Mouse (Mus musculus) urinary bladder, postnatal 36 days (tissue): ENCODE results near the gene Olfr1167.
"Not testable (repeated sequence)": the region's sequence is repeated elsewhere in the genome, so short reads cannot be mapped to it uniquely, and the experiment has no call there.

ENCODE experiments used
- DNase-seq, 2 experiments: peaks; one replicate each; pipeline ENCODE4 v3.0.0; 2022; ENCODE audit warnings: low spot score in 2 of 2, mixed read lengths in 1 of 2

Gene Olfr1167

DNA sequence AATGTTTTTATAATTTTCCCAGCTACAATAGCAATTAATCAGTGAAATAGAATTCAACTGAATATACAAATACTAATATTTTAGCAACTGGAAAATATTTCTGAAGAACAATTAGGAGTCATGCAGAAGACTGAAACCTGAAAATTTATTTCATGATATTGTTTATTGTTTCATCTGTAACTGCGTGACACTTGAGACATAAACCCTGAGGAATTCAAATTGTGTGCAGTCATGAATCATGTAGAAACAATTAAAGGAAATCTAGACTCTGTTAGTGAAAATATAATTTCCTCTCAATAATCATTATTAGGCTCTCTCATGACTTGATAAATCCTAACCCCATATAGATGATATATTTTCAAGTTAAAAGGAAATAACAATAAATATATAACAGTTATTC lies at the start of gene Olfr1167:
Gene Olfr1167 (minus strand): TSS at position 101 of the 400 bp plus-strand sequence.
- DNase-seq: not testable (repeated sequence)

DNA sequence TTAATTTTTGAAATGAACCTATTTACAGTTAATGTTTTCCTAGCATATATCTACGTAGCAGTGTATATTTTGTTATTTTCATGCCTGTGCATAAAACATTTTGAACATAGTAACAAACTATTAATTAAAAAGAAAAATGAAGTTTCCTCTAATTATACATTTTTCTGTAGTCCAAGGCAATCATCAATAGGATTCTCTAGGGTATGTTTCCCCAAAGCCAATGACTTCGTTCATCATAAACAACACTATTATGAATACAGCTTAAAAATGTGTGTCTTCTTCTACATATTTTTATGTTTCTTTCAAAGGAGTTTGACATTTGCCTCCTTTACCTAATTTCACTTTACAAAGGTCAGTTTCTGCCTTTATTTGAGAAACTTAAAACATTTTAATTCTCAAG lies 26.6 kb upstream of the Olfr1167 start, which contains the start of gene Olfr1168:
Gene Olfr1168 (plus strand): TSS at position 301 of the 400 bp plus-strand sequence.
- DNase-seq: no peak

DNA sequence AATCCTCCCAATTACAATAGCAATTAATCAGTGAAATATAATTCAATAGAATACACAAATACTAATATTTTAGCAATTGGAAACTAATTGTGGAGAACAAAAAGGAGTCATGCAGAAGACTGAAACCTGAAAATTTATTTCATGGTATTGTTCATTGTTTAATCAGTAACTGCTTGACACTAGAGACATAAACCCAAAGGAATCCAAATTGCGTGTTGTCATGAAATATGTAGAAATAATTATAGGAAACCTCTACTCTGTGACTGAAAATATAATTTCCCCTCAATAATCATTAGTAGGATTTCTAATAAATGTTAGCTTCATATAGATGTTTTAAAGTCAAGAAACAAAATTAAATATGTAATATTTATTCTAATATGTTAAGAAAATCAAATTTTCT lies 26.8 kb downstream of the Olfr1167 start, which contains the start of gene Olfr1166:
Gene Olfr1166 (minus strand): TSS at position 101 of the 400 bp plus-strand sequence.
- no peak for DNase-seq
